Mouse (Mus musculus): ENCODE results near the gene Supt4a. TPM values are rescaled to one million over a fixed set of nuclear protein-coding genes. Genes with fewer than 3 reads are reported as not detected.
A peak's percentile ranks its signal among the peaks of the same experiment; 100 is the strongest.

The Supt4a gene
- polyA plus RNA-seq, 1 experiment from 2014 or later, result 111 TPM

MicroRNAs encoded within 50 kb of the gene (microRNA counts, 519-probe panel; counts per million panel counts)
- microRNA mmu-miR-142-3p (3,665 counts per million, percentile 90 among the panel's probes with 10 or more counts), microRNA mmu-miR-142-5p (3,219 counts per million, percentile 84 among the panel's probes with 10 or more counts)

Small RNA genes lying within 50 kb of the gene (microRNA-seq; reads per million reads assigned to microRNA genes)
- not detected for gene Mir142
- gene Mir142b, result not detected

Other genes starting within 250 kb of the Supt4a start
- not detected in 2 replicates for gene Gm11492, start 170.9 kb upstream of the Supt4a start, polyA plus RNA-seq (2015; fragmentation: Nextera tagmentation; extraction: Ambion mirVana)
- gene Sept4, start 168.6 kb upstream of the Supt4a start, polyA plus RNA-seq (2015; fragmentation: Nextera tagmentation; extraction: Ambion mirVana), result 27.8 and 32.4 TPM in 2 replicates
- 14.8 and 16.5 TPM in 2 replicates for gene Mtmr4, start 145.4 kb upstream of the Supt4a start, polyA plus RNA-seq (2015; fragmentation: Nextera tagmentation; extraction: Ambion mirVana)
- 0.10 and 0.14 TPM in 2 replicates for gene Hsf5, start 120.4 kb upstream of the Supt4a start, polyA plus RNA-seq (2015; fragmentation: Nextera tagmentation; extraction: Ambion mirVana)
- 2.1 and 2.4 TPM in 2 replicates for gene Rnf43, start 74.8 kb upstream of the Supt4a start, polyA plus RNA-seq (2015; fragmentation: Nextera tagmentation; extraction: Ambion mirVana)
- gene Tspoap1, start 23.0 kb downstream of the Supt4a start, polyA plus RNA-seq (2015; fragmentation: Nextera tagmentation; extraction: Ambion mirVana), result 1.1 and 1.2 TPM in 2 replicates
- gene Mpo, start 56.0 kb downstream of the Supt4a start, polyA plus RNA-seq (2015; fragmentation: Nextera tagmentation; extraction: Ambion mirVana), result 1.0 and 2.9 TPM in 2 replicates
- gene Lpo, start 90.7 kb downstream of the Supt4a start, polyA plus RNA-seq (2015; fragmentation: Nextera tagmentation; extraction: Ambion mirVana), result 0.92 and 1.1 TPM in 2 replicates
- gene Mks1, start 115.7 kb downstream of the Supt4a start, polyA plus RNA-seq (2015; fragmentation: Nextera tagmentation; extraction: Ambion mirVana), result 7.3 and 7.7 TPM in 2 replicates
- gene Epx, start 138.0 kb downstream of the Supt4a start, polyA plus RNA-seq (2015; fragmentation: Nextera tagmentation; extraction: Ambion mirVana), result 0.30 and 0.45 TPM in 2 replicates
- not detected in 2 replicates for gene Olfr462, start 154.7 kb downstream of the Supt4a start, polyA plus RNA-seq (2015; fragmentation: Nextera tagmentation; extraction: Ambion mirVana)
- not detected in 2 replicates for gene Olfr463, start 159.8 kb downstream of the Supt4a start, polyA plus RNA-seq (2015; fragmentation: Nextera tagmentation; extraction: Ambion mirVana)
- gene Olfr464, start 183.4 kb downstream of the Supt4a start, polyA plus RNA-seq (2015; fragmentation: Nextera tagmentation; extraction: Ambion mirVana), result not detected in 2 replicates
- 23.5 and 25.6 TPM in 2 replicates for gene Dynll2, start 250.0 kb downstream of the Supt4a start, polyA plus RNA-seq (2015; fragmentation: Nextera tagmentation; extraction: Ambion mirVana)